Mouse (Mus musculus): Measurements from ENCODE around the gene Vmn1r129.
"Not testable (repeated sequence)": the region's sequence is repeated elsewhere in the genome, so short reads cannot be mapped to it uniquely, and the experiment has no call there.

Vmn1r129 gene

DNA sequence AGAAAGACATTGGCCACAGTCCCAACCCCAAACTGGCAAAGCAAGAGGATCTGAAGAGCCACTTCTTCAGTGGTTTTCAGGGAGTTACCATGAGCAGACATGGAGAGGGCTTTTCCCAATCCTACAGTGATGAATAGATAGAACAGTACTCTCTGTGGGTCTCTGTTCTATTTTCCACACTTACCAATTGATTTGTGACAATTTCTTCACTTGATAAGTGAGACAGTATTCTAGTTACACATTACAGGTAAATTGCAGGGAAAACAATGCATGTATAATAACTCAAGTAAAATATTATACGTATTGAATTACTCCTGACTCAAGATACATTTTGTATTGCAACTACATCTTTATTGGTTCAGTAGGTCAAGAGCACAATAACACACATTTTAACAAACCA lies at the start of gene Vmn1r129:
Vmn1r129 (minus strand) TSS at position 101 of the 400 bp plus-strand sequence.
- not testable (repeated sequence) for DNase-seq (ENCODE audit: extremely low read depth, low read depth)

DNA sequence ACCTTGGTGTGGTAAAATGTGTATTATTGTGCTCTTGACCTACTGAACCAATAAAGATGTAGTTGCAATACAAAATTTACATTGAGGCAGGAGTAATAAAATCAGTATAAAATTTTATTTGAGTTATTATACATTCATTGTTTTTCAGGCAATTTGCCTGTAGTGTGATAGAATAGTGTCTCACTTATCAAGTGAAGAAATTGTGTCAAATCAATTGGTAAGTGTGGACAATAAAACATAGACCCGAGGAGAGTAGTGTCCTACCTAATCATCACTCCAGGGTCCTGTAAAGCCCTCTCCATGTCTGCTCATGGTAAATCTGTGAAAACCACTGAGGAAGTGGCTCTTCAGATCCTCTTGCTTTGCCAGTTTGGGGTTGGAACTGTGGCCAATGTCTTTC lies 12.0 kb downstream of the Vmn1r129 start, which contains the start of gene Vmn1r128:
Vmn1r128 (plus strand) TSS at position 301 of the 400 bp plus-strand sequence.
- not testable (repeated sequence) for DNase-seq (ENCODE audit: extremely low read depth, low read depth)

DNA sequence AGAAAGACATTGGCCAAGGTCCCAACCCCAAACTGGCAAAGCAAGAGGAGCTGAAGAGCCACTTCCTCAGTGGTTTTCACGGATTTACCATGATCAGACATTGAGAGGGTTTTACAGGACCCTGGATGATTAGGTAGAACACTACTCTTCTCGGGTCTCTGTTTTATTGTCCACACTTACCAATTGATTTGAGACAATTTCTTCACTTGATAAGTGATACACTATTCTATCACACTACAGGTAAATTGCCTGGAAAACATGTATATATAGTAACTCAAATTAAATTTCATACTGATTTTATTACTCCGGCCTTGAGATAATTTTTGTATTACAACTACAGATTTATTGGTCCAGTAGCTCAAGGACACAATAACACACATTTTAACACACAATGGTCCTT lies 41.3 kb downstream of the Vmn1r129 start, which contains the start of gene Vmn1r127:
Vmn1r127 (minus strand) TSS at position 101 of the 400 bp plus-strand sequence.
- DNase-seq (ENCODE audit: extremely low read depth, low read depth): not testable (repeated sequence)
